Mouse (Mus musculus) testis, adult 2 months (tissue): Measurements from ENCODE around the gene Mri1. TPM values are rescaled to one million over a fixed set of nuclear protein-coding genes. Genes with fewer than 3 reads are reported as not detected.
A peak's percentile ranks its signal among the peaks of the same experiment; 100 is the strongest.
"Not testable (repeated sequence)": the region's sequence is repeated elsewhere in the genome, so short reads cannot be mapped to it uniquely, and the experiment has no call there.

Experiments used
- H3K27ac ChIP-seq: fragments of 200-500 bp; 2 replicates; pipeline ENCODE4 v1.5.1; 2012; ENCODE audit warnings: low read depth, low read length; ENCODE audit not compliant: control insufficient read depth, insufficient read depth
- H3K27me3 ChIP-seq: fragments of 200-500 bp; 2 replicates; pipeline ENCODE4 v1.6.1; 2012; ENCODE audit warnings: mild to moderate bottlenecking, low read length, moderate library complexity; ENCODE audit not compliant: control insufficient read depth, insufficient read depth
- H3K36me3 ChIP-seq: fragments of 200-500 bp; 2 replicates; pipeline ENCODE4 v1.6.1; 2012; ENCODE audit warnings: mild to moderate bottlenecking, low read length; ENCODE audit not compliant: control insufficient read depth, insufficient read depth
- H3K4me1 ChIP-seq: fragments of 200-500 bp; 2 replicates; pipeline ENCODE4 v1.6.1; 2012; ENCODE audit warnings: low read length; ENCODE audit not compliant: control insufficient read depth, insufficient read depth
- H3K4me3 ChIP-seq: fragments of 200-500 bp; 2 replicates; pipeline ENCODE4 v1.5.1; 2012; ENCODE audit warnings: low read depth, mild to moderate bottlenecking, low read length, moderate library complexity, mixed read lengths; ENCODE audit not compliant: control insufficient read depth
- CTCF ChIP-seq: fragments of 200-500 bp; IDR thresholded peaks from 2 replicates; pipeline ENCODE4 v1.5.1; 2012; ENCODE audit warnings: low read depth, mild to moderate bottlenecking, inconsistent platforms, low read length, moderate library complexity; ENCODE audit not compliant: control insufficient read depth, insufficient read depth, insufficient replicate concordance
- POLR2A ChIP-seq: fragments of 200-500 bp; IDR thresholded peaks from 2 replicates; pipeline ENCODE4 v1.6.1; 2012; ENCODE audit warnings: low read depth, mild to moderate bottlenecking, inconsistent platforms, low read length, moderate library complexity; ENCODE audit not compliant: control insufficient read depth
- polyA plus RNA-seq: library from polyadenylated mRNA; depleted of rRNA; stranded (reverse); fragments of >200 nt; gene quantifications from 2 replicates; pipeline ENCODE4 v1.2.3, GENCODE M21; 2012; rRNA removed

The Mri1 gene
- polyA plus RNA-seq = 7.5 and 12.1 TPM in 2 replicates

DNA sequence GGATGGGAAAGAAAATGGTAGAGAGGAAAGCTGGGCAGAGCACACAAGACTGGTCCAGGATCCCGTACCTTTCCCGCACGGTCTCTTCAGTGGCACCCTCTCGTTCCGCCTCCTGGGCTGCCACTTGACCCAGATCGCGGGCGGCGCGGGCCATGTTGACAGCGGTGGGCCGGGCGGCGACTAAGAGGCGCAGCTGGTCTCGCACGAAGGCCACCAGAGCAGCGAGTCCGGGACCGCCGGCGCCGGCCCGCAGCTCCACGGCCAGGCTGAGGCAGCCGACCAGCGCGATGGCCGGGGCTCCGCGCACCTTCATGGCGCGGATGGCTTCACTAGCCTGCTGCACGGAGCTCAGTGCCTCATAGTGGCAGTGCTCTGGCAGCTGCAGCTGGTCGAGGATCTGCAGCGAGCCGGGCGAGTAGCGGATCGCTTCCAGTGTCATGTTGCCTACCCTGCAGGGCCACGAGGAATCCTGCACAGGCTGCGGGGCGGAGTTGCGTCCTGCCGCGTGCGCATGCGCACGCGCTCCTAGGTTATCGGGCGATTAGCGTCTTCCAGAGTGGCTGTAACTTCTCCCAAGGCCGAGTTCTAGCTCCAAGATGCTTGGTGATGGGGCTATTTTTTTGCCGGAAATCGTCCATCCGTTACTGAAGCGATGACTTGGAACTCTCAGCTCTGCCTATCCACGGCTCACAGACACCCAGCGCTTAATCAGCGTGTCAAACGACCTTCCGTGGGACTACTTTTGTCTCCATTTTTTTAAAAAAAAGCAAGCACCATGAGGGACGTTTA, at the start of gene Mri1:
Gene Mri1, minus strand, starts transcription at position 505 of the 789 bp plus-strand sequence.
- H3K27ac ChIP-seq = peak within 1 kb of the TSS; percentile 65
- H3K4me1 ChIP-seq = peaks cover 11% of the 10 kb centered on the region
- no peaks in the 10 kb centered on the region for H3K27me3 ChIP-seq
- H3K4me3 ChIP-seq = peak within 1 kb of the TSS; percentile 93
- TF ChIP-seq POLR2A (peak; percentile 79), CTCF (no peak)
- H3K36me3 ChIP-seq = no peaks in the 10 kb centered on the region

GRCm38 (mm10) chr8:84303951-84304350, 46.8 kb upstream of the Mri1 start:
- Histone ChIP-seq H3K4me1 (no peaks in the 10 kb centered on the region), H3K36me3 (no peaks in the 10 kb centered on the region), H3K27ac (no peak overlapping the region), H3K4me3 (no peak overlapping the region), H3K27me3 (no peaks in the 10 kb centered on the region)
- no peak for TF ChIP-seq POLR2A
- no peak for TF ChIP-seq CTCF

DNA sequence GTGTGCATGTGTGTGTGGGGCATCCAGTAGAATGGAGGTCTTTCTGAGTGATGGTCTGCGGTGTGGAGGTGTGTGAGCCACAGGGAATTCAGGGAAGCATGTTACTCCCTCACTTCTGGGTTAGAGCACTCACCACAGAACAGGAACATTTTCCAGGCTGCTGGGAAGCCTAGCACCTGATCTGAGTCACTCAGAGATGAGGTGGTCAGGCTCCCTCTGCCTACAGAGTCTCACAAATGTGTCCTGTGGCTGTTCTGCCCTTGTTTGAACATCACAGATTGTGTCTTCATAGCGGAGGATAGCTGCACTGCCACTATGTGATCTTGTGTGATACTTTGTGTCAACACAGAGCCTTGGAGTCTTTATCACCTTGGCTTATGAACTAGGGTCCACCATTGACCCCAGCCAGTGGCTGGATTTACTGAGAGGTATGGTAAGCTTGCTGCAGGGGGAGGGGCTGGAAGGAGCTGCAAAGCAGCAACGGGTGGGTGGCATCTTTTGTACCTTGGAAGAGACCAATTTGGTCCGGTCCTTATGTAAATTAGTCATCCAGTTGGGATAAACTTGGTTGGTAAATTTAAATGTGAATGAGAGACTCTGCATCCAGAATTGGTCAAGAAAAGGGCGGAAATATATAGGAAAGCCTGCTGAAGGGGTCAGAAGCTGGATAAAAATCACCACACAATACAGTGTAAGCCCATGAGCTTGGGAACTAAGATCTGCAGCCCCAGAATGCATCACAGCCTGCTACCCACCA, 40.1 kb upstream of the Mri1 start:
- no peaks in the 10 kb centered on the region for H3K4me1 ChIP-seq
- no peaks in the 10 kb centered on the region for H3K36me3 ChIP-seq
- no peak for TF ChIP-seq CTCF
- no peak for TF ChIP-seq POLR2A
- no peak overlapping the region for H3K27ac ChIP-seq
- no peaks in the 10 kb centered on the region for H3K27me3 ChIP-seq
- H3K4me3 ChIP-seq = no peak overlapping the region

DNA sequence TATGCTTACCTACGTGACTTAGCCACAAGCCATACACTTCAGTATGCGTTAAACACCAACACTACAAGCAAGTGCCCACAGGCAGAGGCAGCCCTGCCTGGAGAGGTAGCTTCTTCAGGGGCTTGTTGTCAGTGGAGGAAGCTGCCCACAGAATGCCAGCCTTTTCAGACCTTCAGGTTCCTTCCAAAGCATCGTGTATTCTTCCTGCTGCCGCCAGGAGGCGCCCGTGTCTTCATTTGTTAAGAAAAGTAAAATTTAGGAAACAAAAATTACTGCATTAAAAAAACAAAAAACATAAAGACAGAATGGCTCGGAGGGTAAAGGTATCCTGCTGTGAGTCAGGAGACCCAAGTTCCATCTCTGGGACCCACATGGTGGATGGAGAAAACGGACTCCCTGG, 34.6 kb upstream of the Mri1 start:
- TF ChIP-seq POLR2A (no peak), CTCF (peak; percentile 32; the same call in 1 of the 2 replicates)
- Histone ChIP-seq H3K4me1 (no peaks in the 10 kb centered on the region), H3K4me3 (no peak overlapping the region), H3K27me3 (no peaks in the 10 kb centered on the region), H3K27ac (no peak overlapping the region), H3K36me3 (no peaks in the 10 kb centered on the region)

DNA sequence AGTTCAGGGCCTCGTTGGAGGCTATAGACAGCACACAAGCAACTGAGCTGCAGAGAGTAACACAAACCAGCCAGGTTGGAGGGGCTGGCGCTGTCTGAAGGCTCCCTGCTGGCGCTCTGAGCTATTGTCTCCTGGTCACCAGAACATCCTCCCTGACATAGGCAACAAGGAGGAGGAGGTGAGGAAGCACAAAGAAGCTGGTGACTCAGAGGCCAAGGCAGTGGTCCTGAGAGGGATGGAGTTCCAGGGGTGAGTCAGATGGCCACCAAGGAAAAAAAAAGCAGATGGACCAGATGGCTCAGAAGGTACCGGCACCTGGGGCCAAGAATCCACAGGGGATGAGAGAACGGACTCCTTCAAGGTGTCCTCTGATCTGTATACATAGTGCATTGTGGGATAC, 34.0 kb upstream of the Mri1 start:
- Histone ChIP-seq H3K27me3 (no peaks in the 10 kb centered on the region), H3K4me3 (no peak overlapping the region), H3K36me3 (no peaks in the 10 kb centered on the region), H3K4me1 (no peaks in the 10 kb centered on the region), H3K27ac (no peak overlapping the region)
- TF ChIP-seq POLR2A (no peak), CTCF (no peak)

DNA sequence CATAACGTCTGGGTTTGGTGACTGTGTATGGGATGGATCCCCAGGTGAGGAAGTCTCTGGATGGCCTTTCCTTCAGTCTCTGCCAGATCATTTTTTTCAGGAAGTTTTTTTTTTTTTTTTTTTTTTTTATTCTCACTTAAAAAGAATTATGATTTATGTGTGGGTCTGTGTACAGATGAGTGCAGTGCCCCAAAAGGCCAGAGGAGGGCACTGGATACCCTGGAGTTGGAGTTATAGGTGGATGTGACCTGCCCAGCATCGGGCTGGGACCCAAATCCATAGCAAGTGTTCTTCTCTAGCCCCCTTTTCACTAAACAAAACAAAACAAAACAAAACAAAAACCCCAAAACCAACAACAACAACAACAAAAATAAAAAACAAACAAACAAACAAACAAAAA, 31.8 kb upstream of the Mri1 start:
- TF ChIP-seq CTCF (no peak), POLR2A (no peak)
- Histone ChIP-seq H3K36me3 (no peaks in the 10 kb centered on the region), H3K27ac (no peak overlapping the region), H3K4me3 (no peak overlapping the region), H3K4me1 (no peaks in the 10 kb centered on the region), H3K27me3 (no peaks in the 10 kb centered on the region)

DNA sequence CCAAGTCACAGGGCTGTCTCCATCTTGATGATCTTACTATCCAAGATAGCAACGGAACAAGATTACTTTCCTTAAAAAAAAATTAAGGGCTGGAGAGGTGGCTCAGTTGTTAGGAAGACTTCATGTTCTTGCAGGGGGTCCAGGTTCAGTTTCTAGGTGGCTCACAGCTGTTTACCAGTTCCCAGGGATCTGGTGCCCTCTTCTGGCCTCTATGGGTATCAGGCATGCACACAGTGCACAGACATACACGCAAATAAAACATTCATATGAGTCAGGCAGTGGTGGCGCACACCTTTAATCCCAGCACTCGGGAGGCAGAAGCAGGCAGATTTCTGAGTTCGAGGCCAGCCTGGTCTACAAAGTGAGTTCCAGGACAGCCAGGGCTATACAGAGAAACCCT, 28.5 kb upstream of the Mri1 start:
- not testable (repeated sequence) for H3K4me1 ChIP-seq, H3K27ac ChIP-seq, H3K36me3 ChIP-seq, H3K27me3 ChIP-seq, H3K4me3 ChIP-seq
- peak; percentile 43; the same call in 1 of the 2 replicates for TF ChIP-seq CTCF
